Mouse (Mus musculus): ENCODE measurements at regions not wholly inside any gene's neighbourhood (a gene's known extent, or its start where the extent isn't known, plus 50 kb on each side); places are given as distances from the start of the nearest gene placed in this dataset.

GRCm38 (mm10) chr10:17014826-17015225 is 708.2 kb upstream of the Cited2 start:
- H3K4me3 ChIP-seq (replicated peaks; ENCODE audit: control insufficient read depth, low read depth, low read length), result no peak overlapping the region
- WGBS, result 71% methylated on average over 3 of the region's 3 CpGs
- no peaks in the 10 kb centered on the region for H3K4me1 ChIP-seq (ENCODE audit: control insufficient read depth, insufficient read depth, low read length)
- TF ChIP-seq POLR2A (IDR thresholded peaks at IDR 0.05; ENCODE audit: borderline replicate concordance, control insufficient read depth, low read depth, low read length), result no peak
- no peak overlapping the region for H3K27ac ChIP-seq (ENCODE audit: control insufficient read depth, insufficient read depth, low read depth, low read length, poor library complexity)

DNA sequence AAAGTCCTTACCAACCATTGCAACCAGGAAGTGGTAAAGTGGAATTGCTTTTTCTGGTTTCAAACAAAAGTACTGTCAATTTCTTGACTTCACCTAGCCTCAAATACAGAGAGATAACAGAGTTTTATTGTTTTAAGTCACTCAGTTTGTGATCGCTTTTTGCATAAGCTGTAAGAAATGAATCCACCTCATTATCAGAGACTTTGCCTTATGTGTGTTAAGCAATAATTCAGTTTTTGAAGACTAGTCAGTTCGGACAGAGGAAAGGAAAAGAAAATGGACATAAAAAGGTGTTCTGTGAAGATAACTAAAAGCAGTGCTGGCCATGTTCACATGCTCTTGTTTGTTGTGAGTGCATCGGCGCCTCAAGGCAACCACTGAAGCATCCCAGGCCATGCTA is 706.2 kb upstream of the Cited2 start:
- H3K4me1 ChIP-seq (ENCODE audit: control insufficient read depth, insufficient read depth, low read length), result no peaks in the 10 kb centered on the region
- WGBS, result 82% methylated on average over 4 of the region's 4 CpGs
- TF ChIP-seq POLR2A (IDR thresholded peaks at IDR 0.05; ENCODE audit: borderline replicate concordance, control insufficient read depth, low read depth, low read length), result no peak
- no peak for TF ChIP-seq CTCF (IDR thresholded peaks at IDR 0.05; ENCODE audit: control insufficient read depth, insufficient read depth, low read length)
- H3K27ac ChIP-seq (ENCODE audit: control insufficient read depth, insufficient read depth, low read depth, low read length, poor library complexity), result no peak overlapping the region
- no peak overlapping the region for H3K4me3 ChIP-seq (replicated peaks; ENCODE audit: control insufficient read depth, low read depth, low read length)

- H3K4me3 ChIP-seq (replicated peaks; ENCODE audit: control insufficient read depth, low read depth, low read length), result no peak overlapping the region
- H3K27ac ChIP-seq (ENCODE audit: control insufficient read depth, insufficient read depth, low read depth, low read length, poor library complexity), result no peak overlapping the region
- WGBS, result 82% methylated on average over 5 of the region's 5 CpGs
- no peaks in the 10 kb centered on the region for H3K4me1 ChIP-seq (ENCODE audit: control insufficient read depth, insufficient read depth, low read length)
- no peak for TF ChIP-seq POLR2A (IDR thresholded peaks at IDR 0.05; ENCODE audit: borderline replicate concordance, control insufficient read depth, low read depth, low read length)
- no peak for TF ChIP-seq CTCF (IDR thresholded peaks at IDR 0.05; ENCODE audit: control insufficient read depth, insufficient read depth, low read length)
Observed at GRCm38 (mm10) chr10:17022216-17023158, 700.5 kb upstream of the Cited2 start.

DNA sequence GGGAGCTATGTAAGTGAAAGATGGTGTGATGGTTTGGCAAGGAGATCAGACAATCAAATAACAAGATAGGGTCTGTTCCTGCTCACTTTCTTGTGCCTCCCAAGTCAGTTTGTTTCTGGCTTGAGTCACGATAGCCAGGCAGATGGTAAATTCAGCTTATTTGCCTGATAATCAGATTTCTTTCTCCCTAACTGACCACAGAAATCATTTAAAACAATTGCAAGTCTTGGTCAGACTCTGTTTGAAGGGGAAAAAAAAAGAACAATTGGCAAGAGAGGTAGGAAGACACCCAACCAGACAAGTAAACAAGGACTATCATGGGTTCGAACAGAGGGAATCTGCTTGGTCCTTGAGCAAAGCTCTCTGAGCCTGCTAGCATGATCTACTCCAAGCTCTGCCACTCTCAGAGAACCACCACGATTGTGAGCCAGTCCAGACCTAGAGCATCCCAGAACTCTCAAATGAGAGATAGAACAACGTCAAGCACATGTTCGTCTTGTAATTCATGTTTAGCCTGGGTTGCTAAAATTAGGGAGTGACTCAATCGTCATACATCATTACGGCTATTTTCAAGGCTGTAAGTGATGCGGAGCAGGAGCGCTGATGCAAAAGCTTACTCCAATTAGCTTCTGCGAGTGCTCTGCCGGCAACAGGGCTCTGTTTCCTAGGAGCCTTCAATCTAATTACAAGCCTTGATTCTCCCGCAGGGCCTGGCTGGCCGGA is 699.3 kb upstream of the Cited2 start:
- no peak overlapping the region for H3K27ac ChIP-seq (ENCODE audit: control insufficient read depth, insufficient read depth, low read depth, low read length, poor library complexity)
- WGBS, result 90% methylated on average over 13 of the region's 13 CpGs
- no peak for TF ChIP-seq CTCF (IDR thresholded peaks at IDR 0.05; ENCODE audit: control insufficient read depth, insufficient read depth, low read length)
- no peaks in the 10 kb centered on the region for H3K4me1 ChIP-seq (ENCODE audit: control insufficient read depth, insufficient read depth, low read length)
- no peak overlapping the region for H3K4me3 ChIP-seq (replicated peaks; ENCODE audit: control insufficient read depth, low read depth, low read length)

DNA sequence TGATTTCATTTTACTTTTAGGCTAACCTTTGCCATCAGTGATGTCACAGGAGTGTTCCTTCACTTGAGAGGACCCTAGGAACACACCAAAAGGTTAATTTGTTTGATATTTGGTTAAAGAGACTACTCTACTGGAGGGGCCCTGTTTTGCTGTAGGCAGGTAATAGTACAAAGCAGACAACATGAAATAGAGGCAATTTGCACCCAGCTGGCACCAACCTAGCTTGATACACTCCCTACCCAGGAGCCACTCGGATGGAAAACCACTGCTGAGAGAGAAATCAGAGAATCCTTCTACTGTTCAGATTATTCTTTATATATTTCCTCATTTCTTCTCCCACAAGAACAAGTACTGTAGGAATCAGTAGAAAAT is 698.7 kb upstream of the Cited2 start:
- Histone ChIP-seq H3K4me1 (ENCODE audit: control insufficient read depth, insufficient read depth, low read length) (no peaks in the 10 kb centered on the region), H3K27ac (ENCODE audit: control insufficient read depth, insufficient read depth, low read depth, low read length, poor library complexity) (no peak overlapping the region), H3K4me3 (replicated peaks; ENCODE audit: control insufficient read depth, low read depth, low read length) (no peak overlapping the region)
- WGBS, result 67% methylated on average over 1 of the region's 1 CpGs
- TF ChIP-seq CTCF (IDR thresholded peaks at IDR 0.05; ENCODE audit: control insufficient read depth, insufficient read depth, low read length) (no peak), POLR2A (IDR thresholded peaks at IDR 0.05; ENCODE audit: borderline replicate concordance, control insufficient read depth, low read depth, low read length) (no peak)

DNA sequence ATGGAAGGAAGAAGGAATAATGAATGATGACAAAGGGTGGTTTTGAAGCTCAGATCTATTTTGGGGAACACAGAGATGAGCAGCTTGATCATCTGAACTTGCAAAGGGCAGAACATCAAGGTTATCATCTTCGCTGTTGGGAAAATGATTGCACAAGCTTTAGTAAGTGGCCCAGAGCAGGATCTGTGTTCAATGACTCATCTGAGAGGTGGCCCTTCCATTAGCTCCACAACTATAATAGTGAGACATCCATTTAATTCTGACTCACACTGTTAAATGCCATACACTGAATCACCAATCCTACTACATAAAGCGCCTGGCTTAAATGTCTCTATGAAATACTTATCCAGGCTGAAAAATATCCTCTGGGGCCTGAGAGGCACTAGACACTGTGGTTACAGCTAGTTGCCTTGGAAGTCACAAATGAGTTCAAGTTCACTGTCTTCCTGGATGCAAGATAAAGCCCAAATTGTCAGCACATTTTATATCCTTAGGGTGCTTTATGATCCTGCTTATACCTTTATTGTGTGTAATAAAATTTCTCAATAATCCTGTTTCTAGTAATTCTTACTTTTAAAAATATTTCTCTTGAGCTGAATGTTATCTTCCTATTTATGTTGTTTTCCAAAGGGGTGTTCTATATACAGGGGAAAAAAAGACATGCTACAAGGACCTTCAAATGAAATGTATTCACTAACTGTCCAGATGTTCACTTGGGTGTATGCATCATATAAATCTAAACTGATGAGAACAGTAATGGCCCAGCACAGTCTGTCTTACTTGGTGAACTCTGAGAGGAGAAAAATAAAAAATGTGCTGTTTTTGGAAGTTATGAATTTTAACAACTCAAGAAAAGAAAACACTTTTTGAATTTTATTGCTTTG is 687.9 kb upstream of the Cited2 start:
- Histone ChIP-seq H3K4me1 (ENCODE audit: control insufficient read depth, insufficient read depth, low read length) (no peaks in the 10 kb centered on the region), H3K27ac (ENCODE audit: control insufficient read depth, insufficient read depth, low read depth, low read length, poor library complexity) (no peak overlapping the region), H3K4me3 (replicated peaks; ENCODE audit: control insufficient read depth, low read depth, low read length) (no peak overlapping the region)
- WGBS, result 71% methylated on average over 2 of the region's 2 CpGs
- TF ChIP-seq POLR2A (IDR thresholded peaks at IDR 0.05; ENCODE audit: borderline replicate concordance, control insufficient read depth, low read depth, low read length), result no peak
- TF ChIP-seq CTCF (IDR thresholded peaks at IDR 0.05; ENCODE audit: control insufficient read depth, insufficient read depth, low read length), result no peak

DNA sequence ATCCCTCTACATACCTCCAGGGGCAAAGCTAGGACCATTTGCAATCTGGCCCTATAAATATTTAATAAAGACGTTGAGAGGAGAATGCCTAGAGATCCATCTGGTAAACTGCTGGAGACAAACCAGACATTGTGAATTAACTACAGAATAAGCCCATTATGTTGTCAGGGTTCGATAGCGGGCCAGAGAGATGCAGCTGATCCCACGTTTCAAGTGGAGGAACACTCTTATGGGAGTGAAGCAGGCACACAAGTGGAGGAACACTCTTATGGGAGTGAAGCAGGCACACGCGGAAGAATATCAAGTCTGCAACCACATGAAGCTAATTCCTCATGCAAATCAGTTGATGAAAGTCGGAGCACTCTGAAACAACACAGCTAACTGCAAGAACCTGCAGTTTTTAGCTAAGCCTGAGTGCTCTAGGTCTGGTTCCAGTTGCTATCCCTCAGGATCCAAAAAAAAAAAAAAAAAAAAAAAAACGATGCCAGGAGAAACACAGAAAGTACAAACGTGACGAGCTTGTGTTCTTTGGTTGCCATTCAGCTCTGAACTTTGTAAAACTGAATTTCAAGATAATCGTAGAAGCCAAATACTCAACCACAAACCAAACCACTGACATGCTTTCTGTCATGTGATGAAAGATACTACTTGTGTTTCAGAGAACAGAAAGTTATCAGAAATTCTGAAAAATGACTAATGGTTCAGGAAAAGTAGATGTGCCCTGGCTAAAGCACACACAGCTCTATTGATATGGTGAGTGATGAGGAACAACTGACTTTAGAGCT is 684.6 kb upstream of the Cited2 start:
- Histone ChIP-seq H3K4me3 (replicated peaks; ENCODE audit: control insufficient read depth, low read depth, low read length) (no peak overlapping the region), H3K27ac (ENCODE audit: control insufficient read depth, insufficient read depth, low read depth, low read length, poor library complexity) (no peak overlapping the region), H3K4me1 (ENCODE audit: control insufficient read depth, insufficient read depth, low read length) (no peaks in the 10 kb centered on the region)
- TF ChIP-seq POLR2A (IDR thresholded peaks at IDR 0.05; ENCODE audit: borderline replicate concordance, control insufficient read depth, low read depth, low read length), result no peak
- TF ChIP-seq CTCF (IDR thresholded peaks at IDR 0.05; ENCODE audit: control insufficient read depth, insufficient read depth, low read length), result no peak
- 55% methylated on average over 11 of the region's 11 CpGs for WGBS

Measured in bone marrow, adult 2 months (tissue).